Mouse (Mus musculus) adrenal gland, postnatal 14 days (tissue): ENCODE measurements around the gene Prss23. TPM values are rescaled to one million over a fixed set of nuclear protein-coding genes. Genes with fewer than 3 reads are reported as not detected.

Source experiments
- DNase-seq: peaks from one replicate; pipeline ENCODE4 v3.0.0; 2021; ENCODE audit warnings: mixed read lengths
- total RNA-seq: library from RNA; stranded (reverse); gene quantifications from 2 replicates; pipeline ENCODE4 v1.2.3, GENCODE M21; 2021

Gene Prss23
- total RNA-seq, 1 experiment from 2014 or later: 20.0 TPM

DNA sequence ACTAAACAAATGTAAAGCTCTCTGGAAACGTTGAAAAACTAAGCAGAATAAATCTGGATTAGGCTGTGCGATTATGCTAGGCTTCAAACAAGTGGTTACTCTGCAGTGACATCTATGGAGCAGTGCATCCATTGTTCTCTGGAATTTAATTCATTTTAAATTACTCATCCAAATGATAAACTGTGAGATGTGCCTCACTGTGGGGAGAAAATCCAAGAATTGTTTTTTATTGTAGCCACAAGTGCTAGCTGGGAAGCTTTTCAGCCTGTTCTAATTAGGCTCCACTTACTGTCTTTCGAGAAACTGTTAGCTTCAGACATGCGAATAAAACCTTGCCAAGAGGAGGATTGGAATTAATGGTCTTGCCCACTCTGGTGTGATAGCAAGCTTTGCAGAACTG lies 18.3 kb downstream of the Prss23 start:
- no peak for DNase-seq

DNA sequence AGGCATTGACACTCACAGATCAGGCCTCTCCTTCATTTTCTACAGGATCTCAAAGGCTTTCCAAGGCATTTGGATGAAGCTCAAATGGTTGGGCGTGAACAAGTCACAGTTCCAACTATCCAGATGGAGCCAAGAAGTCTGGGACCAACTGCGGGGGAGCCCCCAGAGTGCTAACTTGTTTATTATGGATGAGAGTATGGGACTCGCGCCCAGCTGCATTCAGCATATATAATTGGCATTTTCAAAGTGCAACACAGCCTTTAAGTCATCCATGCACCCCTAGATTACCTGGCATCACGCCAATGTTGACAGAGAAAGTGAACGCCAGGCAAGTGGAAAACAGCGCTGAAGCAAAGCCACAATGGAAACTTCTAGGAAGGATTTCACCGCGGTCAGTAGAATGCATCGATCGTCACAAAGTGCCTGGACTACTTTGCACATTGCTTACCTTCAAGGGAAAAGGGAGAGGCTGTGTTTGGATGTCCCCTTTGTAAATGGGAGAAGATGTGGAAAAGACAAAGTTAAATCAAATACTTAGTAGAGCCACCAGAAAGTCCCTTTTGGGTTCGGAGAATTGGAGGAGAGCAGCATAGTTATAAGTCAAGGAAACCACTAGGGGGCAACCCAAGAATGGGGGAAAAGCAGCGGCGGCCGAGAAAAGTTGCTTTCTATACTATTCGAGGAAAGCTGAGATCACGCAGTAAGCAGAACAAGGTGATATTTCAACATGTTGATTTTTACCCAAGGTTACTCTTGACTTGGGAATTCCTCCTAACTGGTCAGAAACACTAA lies 27.3 kb downstream of the Prss23 start:
- peak; percentile 77 for DNase-seq

DNA sequence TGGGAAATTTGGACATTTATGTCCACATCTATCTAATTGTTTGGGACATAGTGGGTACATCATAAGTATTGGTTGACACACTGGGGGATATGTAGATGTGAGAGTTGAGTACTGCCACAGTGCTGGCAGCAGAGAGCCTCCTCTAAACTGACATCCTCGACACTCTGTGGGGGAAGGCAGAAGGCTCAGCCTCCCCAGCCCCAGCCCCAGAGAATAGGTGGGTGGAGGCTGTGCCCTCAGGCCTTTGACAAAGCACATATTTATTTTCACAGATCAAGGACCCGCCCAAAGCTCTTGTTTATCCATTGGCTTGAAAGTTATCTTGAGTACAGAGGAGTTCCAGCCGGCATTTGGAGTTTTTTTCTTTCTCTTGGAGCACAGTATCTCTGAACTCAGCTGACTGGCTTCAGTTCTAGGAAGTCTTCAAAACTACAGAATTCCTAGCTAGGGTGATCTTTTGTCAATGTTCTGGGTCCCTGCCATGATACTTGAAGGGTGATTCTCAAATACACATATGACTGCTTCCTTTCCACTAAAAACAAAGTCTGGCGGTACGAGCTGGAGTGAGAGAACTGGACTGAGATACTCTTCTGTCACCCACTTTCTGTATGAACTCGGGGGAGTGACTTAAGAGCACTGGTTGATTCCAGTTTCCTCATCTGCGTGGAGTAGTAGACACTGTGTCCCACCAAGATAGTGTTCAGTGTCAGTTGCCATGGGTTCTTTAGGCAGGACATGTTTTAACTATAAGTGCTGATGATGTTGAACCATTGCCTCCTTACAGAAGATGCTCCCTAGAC lies 43.0 kb downstream of the Prss23 start:
- DNase-seq: no peak

DNA sequence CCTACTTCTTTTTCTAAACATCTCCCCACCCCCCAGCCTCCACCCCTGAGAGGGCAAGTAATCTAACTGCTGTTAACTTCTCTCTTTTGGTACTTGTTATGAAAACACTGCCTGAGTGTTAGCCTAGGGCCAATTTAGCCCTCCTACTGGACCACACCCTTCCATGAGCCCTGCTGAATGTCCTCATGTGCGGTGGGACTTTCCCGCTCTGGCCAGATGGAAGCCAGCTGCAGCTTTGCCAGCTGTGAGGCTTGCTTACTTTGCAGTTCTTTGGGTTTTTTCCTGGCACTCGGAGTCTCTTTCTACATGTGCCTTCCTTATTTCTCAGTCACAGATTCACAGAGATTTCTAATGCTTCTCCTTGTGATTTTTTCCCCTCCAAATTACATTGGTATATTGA lies 45.3 kb downstream of the Prss23 start:
- no peak for DNase-seq

DNA sequence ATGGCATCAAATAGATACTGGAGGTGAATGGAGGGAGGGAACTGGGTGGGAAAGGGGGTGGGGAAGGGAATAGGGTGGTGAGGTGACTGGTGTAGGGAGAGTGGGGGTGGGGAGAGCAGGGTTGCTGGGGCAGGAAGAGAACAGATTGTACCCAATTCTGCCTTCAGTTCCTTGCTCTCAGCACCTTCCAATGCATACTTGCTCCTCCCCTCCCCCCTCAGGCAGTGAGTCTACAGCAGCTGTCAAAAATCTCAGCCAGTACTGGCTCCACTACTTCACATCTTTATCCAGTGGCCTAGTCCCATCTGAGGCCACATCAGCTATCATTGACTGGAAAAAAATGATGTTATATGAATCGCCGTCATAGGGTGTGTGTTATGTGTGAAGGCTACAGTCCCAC lies 48.5 kb downstream of the Prss23 start:
- DNase-seq: no peak

DNA sequence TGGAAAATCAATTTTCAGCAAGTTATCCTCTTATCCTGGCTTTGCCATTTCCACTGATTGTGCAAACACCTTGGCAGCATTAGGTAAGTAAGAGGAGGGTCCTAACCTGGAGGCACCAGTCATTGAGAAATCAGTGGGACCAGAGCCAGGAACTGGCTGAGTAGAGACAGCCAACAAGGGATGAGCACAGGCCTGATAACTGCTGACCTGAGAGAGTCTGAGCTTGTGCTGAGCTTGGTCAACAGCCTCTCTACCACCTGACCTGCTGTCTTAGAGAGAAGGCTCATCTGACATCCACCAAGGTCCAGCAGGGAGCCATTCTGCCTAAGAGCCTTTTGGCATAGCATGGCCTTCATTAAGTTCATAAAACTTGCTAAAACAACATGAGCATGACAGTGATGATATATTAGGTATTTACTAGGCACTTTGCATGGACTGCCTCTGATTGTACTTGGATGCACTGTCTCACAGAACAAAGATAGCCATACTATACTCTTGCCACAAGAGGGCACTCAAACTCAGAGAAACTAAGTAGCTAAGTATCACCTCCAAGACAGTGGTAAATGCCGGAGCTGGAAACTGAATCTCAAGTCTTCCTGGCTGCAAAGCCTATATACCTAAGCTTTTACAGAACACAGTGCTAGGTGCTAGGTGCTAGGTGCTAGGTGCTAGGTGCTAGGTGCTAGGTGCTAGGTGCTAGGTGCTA lies 49.5 kb downstream of the Prss23 start:
- peak; percentile 35 for DNase-seq

DNA sequence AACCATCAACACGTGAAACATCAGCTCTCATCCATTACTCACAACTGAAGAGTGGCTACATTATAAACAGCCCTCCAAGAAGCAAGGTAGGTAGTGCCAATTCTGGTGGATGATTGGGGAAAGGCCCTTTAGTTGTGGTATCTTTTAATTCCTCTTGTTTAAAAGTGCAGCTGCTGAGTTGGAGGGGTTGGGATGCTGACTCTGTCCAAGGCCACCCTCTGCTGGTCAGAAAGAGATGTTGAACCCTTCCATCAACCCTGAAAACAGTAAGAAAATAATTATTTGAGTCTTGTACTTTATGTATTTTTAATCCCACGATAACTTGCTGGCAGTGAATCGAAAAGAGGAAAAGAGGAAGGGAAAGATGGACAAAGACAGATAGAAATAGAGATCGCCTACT lies 53.5 kb downstream of the Prss23 start:
- DNase-seq: peak; percentile 18

DNA sequence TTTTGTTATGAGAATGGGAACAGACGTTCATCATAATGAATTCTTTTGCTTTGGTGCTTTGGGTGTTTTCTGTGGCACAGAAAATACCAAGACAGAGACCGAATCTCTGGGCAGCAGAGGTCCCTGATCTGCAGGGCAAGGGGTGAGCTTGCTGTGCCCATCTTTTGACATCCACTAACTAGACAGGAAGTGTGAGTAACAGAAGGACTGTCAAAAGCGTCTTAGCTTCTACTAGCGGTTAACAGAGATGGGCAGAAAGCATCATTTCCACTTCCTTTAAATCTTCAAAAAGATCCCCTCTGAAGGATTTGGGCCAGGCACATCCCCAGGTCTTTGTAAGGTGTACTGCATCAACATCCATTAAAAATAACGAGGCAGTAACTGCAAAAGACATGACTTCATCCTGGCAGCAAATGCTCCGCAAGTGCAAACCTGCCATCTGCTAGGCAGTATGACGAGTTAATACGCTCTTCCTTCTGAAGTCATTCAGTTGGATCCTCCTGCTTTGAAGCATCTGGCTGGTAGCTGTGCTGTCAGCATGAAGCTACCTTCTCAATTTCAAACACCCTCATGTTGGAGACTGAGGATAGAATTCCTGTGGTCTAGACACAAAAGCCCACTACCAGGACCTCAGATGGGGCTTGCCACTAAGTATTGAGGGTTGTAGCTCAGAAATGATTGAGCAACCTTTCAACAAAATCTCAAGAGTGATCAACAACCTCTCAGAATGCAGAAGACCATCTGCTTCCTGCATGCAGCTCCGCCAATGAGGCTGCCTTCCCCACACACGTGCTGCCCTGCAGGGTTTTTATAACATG lies 63.0 kb downstream of the Prss23 start:
- DNase-seq: no peak

DNA sequence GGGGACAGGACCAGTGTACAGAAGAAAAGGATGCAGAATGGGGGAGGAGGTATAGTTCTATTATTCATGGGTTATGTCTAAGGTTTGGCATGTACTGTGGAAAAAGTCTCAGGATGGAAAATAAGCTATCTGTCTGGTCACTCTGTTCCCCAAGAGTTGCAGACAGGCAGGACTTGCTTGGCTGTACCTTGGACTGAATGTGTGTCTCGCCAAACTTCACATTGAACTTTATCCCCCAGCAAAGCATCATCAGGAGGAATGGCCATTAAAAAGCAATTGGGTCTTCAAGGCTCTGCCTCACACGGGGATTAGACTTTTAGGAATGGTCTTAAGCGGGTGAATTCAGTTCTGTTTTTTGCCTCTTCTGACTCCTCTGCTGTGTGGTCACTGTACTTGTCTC lies 63.7 kb downstream of the Prss23 start:
- no peak for DNase-seq

DNA sequence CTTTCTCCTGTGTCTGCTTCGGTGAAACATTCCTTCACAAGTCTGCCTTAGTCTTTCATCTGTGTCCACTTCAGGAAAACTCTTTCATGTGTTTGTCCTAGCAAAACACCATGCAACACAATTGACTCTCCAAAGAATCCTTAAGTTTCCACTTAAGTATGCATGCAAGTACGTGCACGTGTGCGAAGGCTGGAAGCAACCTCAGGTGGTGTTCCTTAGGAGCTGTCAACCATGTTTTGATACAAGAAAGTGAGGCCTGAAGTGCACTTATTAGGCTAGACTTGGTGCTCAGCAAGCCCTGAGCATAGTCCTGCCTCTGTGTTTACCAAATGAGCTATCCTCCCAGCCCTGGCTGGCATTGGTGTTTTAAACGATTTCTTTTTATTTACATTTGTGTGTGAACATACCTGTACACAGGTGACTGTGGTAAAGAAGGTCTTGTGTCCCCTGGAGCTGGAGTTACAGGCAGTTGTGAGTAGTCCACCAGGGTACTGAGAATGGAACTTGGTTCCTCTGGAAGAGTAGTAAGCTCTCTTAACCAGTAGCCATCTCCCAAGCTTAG lies 64.3 kb downstream of the Prss23 start:
- DNase-seq: no peak

DNA sequence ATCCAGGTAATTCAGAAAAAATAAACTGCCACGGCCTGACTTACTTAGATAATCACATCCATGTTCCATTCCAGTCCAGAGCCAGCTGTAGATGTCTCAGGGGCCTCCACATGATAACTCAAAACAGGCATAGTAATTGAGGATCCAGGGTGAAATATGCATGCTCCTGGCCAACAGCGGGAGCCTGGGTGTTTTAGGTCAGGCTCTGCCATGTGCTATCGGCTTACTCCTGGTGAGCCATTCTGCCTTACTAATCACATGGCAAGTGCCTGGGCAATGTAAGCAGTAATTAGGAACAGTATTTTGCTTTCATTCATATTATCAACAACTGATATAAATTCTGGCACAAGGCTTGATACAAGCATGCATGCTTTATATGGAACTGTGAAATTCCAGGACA lies 65.6 kb downstream of the Prss23 start:
- no peak for DNase-seq

DNA sequence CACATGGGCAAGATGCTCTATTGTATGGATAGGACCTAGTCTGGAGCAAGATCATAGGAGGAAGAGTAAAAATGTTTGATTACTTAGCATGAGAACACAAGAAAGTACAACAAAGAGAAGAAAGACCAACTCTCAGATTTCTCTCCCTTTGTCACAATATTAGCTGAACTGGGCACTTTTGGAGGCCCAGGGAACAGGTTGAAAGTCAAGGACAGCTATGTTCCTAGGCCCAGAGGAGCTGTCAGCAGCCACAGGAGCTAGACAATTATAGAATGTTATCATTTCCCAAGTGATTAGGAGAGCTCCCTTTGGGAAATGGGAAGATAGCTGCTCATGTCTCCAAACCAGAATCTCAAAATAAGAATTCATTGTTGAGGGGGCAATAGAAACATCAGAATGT lies 66.1 kb downstream of the Prss23 start:
- no peak for DNase-seq

DNA sequence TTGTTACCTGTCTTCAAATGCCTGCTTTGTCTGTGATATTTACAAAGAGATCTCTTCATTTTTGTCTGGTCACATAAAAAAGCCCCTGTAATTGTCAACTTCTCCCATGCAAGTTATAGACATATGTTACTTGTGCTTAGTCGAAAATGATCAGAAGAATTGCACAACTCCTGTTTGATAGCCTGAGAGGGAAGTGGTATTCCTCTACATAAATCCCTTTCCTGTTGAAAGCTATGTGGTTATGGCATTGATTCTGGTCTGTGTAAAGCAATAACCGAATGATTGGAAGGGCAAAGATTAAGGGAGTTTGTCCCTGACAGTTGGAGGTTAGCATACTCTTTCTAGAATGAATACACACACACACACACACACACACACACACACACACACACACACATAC lies 67.3 kb downstream of the Prss23 start:
- no peak for DNase-seq

Other genes with a start within 250 kb of the Prss23 start
- 106 and 108 TPM in 2 replicates for gene Tmem135, start 123.0 kb downstream of the Prss23 start, total RNA-seq
- 64.1 and 71.0 TPM in 2 replicates for gene Fzd4, start 122.8 kb downstream of the Prss23 start, total RNA-seq
- gene Me3, start 105.2 kb upstream of the Prss23 start, total RNA-seq: 36.0 and 39.2 TPM in 2 replicates